Mouse (Mus musculus) bone marrow, adult 2 months (tissue): ENCODE data around the gene Ube2a.

ENCODE experiments used
- CTCF ChIP-seq: fragments of 200-500 bp; IDR thresholded peaks from 2 replicates; pipeline ENCODE4 v1.5.1; 2011; ENCODE audit warnings: low read length, control low read depth; ENCODE audit not compliant: control insufficient read depth, insufficient read depth
- POLR2A ChIP-seq: fragments of 200-500 bp; IDR thresholded peaks from 2 replicates; pipeline ENCODE4 v1.6.1; 2011; ENCODE audit warnings: low read depth, mild to moderate bottlenecking, control low read depth, low read length, borderline replicate concordance; ENCODE audit not compliant: control insufficient read depth

DNA sequence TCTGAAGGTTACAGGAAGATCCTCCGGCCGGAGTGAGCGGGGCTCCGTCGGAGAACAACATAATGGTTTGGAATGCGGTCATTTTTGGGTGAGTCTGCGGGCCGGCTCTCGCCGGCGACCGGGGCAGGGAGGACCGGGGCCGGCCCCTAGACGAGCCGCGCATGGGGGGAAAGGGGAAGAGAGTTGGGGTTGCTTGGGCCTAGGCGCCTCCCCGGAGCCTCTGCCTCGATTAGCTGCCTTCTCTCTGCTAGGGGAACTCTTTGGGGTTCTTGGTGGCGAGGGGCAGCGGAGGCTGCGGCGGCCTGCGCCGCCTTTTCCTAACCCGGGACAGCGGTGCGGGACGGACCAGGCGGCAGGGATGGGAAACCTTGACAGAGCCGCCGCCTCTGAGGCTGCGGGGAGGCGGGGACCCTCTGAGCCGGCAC lies 1.0 kb downstream of the Ube2a start:
- TF ChIP-seq CTCF (no peak), POLR2A (no peak)
